Mouse (Mus musculus) frontal cortex, postnatal 10 days (tissue): ENCODE data around the gene Mogs.

ENCODE experiments used
- DNase-seq, 2 experiments: peaks; one replicate each; pipeline ENCODE4 v3.0.0; 2022; ENCODE audit warnings: low spot score in 2 of 2, mixed read lengths in 1 of 2

Gene Mogs

GRCm38 (mm10) chr6:83121863-83122710 is 6.8 kb downstream of the Mogs start:
- peak in 1 of 2 experiments; percentile 25 for DNase-seq

- DNase-seq = no peak
Measured at GRCm38 (mm10) chr6:83122961-83123360, 7.7 kb downstream of the Mogs start.

GRCm38 (mm10) chr6:83124851-83125312 is 9.6 kb downstream of the Mogs start:
- peak; percentile 86 to 87 for DNase-seq

DNA sequence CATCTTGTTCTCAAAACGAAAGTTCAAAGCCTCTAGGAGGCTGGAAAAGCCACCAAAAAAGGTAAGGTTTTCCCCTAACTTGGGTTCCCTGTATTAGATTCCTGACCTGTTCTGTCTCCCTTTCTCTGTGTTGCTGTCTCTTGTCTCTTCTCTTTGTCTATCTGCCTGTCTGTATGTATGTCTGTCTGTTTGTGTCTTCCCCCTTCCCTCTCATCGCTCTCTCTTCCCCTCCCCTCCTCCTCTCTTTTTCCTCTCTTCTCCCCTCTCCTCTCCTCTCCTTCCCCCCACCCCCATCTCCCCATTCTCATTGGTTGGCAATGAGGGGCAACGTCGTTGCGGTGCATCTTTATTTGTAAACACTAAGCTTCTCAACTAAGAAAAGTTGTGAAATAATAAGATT is 10.0 kb downstream of the Mogs start, which contains the start of gene Ino80b:
Gene Ino80b (minus strand): TSS at position 101 of the 400 bp plus-strand sequence.
- DNase-seq = no peak

DNA sequence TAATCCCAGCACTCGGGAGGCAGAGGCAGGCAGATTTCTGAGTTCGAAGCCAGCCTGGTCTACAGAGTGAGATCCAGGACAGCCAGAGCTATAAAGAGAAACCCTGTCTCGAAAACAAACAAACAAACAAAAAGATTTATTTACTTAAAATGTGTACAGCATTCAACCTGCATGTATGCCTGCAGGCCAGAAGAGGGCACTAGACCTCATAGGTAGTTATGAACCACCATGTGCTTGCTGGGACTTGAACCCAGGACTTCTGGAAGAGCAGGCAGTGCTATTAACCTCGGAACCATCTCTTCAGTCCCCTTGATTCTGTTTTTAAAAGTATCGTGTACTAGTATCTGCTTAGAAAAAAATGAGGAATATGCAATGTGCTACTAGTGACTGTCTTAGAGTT is 12.1 kb downstream of the Mogs start:
- DNase-seq = no peak

- no peak for DNase-seq
Measured at GRCm38 (mm10) chr6:83131469-83132034, 16.3 kb downstream of the Mogs start.

DNA sequence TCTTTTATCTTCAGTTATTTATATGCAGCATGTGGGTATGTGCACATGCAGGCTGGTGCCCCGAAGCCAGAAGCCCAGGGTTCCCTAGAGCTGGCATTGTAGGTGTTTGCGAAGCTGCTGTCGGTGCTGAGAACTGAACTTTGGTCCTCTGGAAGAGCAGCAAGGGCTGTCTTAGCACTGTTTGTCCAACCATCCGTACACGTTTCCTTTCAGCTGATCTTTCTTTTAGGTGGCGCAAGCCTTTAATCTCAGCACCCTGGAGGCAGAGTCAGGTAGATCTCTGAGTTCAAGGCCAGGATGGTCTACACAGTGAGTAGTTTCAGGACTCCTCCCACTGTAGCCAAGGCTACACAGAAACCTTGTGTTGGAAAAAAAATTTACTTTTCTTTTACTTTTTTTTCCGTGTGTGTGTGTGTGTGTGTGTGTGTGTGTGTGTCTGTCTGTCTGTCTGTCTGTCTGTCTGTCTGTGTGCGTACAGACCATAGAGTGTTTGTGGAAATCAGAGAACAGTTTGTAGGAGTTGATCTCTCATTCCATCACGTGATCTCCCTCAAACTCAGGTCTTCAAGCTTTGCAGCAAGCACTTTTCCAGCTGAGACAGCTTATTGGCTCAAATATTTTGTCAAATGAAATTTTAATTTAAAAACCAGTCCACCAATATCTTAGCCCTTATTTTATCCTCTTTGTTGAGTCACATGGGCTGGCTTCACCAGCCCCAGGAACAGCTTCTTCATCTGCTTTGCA is 17.1 kb downstream of the Mogs start:
- DNase-seq = no peak

GRCm38 (mm10) chr6:83134226-83134625 is 18.9 kb downstream of the Mogs start:
- no peak for DNase-seq

DNA sequence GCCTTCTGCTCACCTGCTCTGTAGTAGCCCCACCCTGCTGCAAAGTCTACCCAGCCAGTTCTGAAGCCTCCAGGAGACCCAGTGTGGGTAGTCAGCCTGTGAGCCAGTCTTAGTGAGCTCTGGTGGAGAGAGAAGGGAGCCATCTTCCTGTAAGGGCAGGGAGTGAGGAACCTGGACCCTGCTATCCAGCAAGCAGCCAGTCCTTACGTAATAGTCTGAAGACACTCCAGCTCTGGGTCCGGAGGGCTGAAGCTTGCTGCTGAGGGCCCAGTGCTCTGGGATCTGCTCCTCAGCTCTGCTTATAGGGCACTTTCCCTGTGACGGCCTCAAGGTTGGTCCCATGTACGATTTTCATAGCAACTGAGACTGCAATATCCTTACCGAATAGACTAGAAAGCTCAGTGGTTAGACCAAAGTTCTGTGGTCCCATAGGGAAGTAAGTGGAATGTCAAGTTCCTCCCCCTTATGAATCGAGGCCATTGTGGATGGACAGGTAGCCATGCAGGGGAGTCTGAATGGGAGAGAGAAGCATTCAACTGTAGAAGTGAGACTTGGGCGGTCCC is 19.7 kb downstream of the Mogs start, which contains the start of gene Rtkn:
Gene Rtkn (plus strand): TSS at position 513 of the 563 bp plus-strand sequence.
- DNase-seq = no peak

DNA sequence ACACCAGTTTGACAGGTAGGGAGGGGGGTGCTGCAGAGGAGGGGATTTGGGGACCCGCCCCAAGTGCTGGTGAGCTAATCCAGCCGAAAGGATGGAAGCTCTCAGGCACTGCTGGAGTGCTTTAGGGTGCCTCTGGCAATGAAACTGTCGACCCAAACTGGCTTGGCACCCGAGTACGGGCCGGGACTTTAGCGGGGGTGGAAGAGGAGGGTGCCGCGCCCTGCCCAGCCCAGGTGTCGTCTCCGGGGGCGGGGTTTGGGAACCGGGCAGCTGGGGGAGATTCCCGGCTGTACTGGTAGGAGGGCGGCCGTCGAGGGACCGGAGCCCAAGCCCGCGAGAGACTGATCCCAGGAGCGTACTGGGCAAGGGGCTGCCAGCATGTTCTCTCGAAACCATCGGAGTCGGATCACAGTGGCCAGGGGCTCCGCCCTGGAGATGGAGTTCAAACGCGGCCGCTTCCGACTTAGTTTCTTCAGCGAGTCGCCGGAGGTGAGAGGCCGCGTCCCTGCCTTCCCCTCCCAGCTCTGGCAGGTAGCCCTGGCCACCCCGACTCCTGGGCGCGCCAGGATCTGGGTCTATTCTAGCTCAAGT is 20.4 kb downstream of the Mogs start:
- DNase-seq = no peak

DNA sequence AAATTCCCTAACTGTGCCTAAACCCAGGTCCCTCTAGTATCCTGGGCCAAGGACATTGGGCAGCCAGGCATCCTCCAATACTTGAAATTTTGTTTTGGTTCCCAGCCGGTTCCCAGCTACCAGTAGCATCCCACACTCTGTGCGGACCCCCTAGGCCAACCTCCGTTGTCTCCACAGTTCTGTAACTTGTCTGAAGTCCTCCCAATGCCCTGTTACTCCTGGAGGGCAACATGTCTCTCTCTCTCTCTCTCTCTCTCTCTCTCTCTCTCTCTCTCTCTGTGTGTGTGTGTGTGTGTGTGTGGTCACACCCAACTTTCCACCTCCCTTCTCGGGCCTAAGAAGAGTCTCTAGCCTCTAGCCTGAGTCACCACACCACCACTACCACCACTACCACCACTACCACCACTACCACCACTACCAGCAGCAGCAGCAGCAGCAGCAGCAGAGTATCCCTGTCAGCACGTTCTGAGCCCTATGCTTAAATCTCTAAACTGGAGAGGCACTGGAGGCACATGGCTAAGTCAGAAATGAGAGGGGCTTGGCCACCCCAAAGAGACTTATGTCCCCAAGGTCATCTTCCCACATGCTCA is 21.1 kb downstream of the Mogs start:
- no peak for DNase-seq

- no peak for DNase-seq
Measured at GRCm38 (mm10) chr6:83136881-83137575, 21.7 kb downstream of the Mogs start.

GRCm38 (mm10) chr6:83137576-83137950 is 22.3 kb downstream of the Mogs start:
- DNase-seq = peak; percentile 70 to 76

DNA sequence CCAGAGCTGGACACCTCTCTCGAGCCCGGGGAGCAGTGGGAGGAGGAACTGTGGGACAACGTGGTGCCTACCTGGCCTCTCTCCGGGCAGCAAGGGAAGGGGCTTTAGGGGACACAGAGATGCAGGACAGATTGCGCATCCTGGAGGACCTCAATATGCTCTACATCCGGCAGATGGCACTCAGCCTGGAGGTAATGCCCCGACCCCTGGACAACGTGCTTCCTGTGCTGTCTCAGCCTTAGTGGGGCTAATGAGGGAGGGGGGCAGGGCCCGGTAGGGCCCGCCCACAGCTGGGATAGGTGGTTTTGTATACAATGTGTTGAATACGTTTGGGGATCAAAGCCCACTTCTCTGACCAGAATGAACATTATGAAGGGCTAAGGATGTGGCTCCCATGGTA is 22.8 kb downstream of the Mogs start:
- DNase-seq = no peak

GRCm38 (mm10) chr6:83140044-83140443 is 24.7 kb downstream of the Mogs start:
- DNase-seq = no peak

- no peak for DNase-seq
Measured at GRCm38 (mm10) chr6:83141636-83142035, 26.3 kb downstream of the Mogs start.

DNA sequence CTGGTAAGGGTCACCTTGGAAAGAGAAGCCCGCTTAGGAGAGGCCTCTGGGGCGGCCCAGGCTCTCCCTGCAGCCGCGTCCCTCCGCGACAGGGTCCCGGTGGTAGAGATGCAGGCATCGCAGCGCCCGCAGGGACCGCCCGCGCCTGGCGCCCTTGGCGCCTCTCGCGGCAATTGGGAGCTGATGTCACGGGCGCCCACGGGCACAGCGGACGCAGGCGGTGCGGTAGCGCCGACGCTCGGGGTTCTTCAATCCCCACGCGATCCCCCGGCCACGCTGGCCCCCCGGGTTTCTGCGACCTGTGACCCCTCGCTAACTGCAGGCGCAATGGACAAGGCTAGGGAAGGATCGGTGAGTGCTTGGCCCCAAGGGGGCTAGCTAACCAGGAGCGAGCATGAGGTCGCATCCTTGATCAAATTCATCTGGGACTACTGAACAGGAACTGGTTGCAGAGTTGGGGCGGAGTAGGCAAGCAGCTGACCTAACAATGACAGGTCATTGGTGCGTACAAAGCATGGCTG is 27.0 kb downstream of the Mogs start:
- DNase-seq = peak in 1 of 2 experiments; percentile 40

GRCm38 (mm10) chr6:83142886-83143285 is 27.6 kb downstream of the Mogs start:
- no peak for DNase-seq

DNA sequence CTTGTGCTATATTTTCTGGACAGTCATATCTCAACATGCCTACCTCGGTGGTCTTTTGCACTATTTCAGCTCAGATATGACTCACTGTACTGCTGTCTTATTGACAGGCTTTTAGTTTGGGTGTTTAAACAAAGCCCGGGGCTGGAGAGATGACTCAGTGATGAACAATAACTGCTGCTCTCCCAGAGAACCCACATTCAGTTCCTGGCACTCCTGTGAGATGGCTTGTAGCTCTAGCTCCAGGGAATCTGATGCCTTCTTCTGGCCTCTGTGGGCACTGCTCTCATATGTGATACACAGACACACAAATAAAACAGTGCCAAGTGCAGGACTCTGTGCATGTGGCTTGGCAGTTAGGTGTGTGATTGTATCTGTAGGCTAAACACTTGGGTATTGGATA is 29.9 kb downstream of the Mogs start:
- DNase-seq = no peak

DNA sequence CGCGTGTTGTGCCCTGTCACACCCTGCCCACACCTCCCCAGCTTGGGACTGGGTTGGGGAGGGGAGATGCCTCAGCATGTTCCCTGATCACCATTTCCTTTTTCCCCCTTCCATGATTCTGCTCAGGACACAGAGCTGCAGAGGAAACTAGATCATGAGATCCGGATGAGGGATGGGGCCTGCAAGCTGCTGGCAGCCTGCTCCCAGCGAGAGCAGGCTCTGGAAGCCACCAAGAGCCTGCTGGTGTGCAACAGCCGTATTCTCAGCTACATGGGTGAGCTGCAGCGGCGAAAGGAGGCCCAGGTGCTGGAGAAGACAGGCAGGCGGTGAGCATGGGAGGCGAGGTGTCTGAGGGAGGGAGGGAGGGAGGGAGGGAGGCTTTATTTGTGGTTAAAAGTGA is 30.5 kb downstream of the Mogs start:
- no peak for DNase-seq
